Mouse (Mus musculus): ENCODE results near the gene Elf3. TPM values are rescaled to one million over a fixed set of nuclear protein-coding genes. Genes with fewer than 3 reads are reported as not detected.

Gene Elf3
- total and polyA plus RNA-seq, 3 experiments = 14.6 to 52.1 (median 28.6) TPM

- Histone ChIP-seq H3K36me3 (replicated peaks in 1 of 2; ENCODE audit: control insufficient read depth in 1 of 2, insufficient read depth in 1 of 2, low read length in 1 of 2) (peaks cover 36 to 50% of the 10 kb centered on the region in 2 experiments), H3K4me3 (replicated peaks in 1 of 3; ENCODE audit: low read depth in 2 of 3, low read length in 2 of 3, poor library complexity in 1 of 3) (no peak overlapping the region), H3K4me2 (ENCODE audit: insufficient read depth, low read depth, poor library complexity, severe bottlenecking) (no peak overlapping the region), H3K9ac (ENCODE audit: insufficient read depth, low read depth) (no peak overlapping the region), H3K9me3 (replicated peaks; ENCODE audit: low read length) (no peaks in the 10 kb centered on the region), H3K79me2 (replicated peaks; ENCODE audit: control insufficient read depth, extremely low read depth, insufficient read depth, poor library complexity, severe bottlenecking) (peaks cover 5% of the 10 kb centered on the region; the same call in 1 of the 2 replicates), H3K4me1 (ENCODE audit: control insufficient read depth in 1 of 2, insufficient read depth in 2 of 2) (peaks cover 16 to 45% of the 10 kb centered on the region in 2 experiments), H3K27ac (ENCODE audit: insufficient read depth, low read depth) (no peak overlapping the region), H3K27me3 (replicated peaks) (no peaks in the 10 kb centered on the region)
- no peak for DNase-seq (ENCODE audit: extremely low read depth)
- dilution Hi-C loops (cut with MboI; ENCODE audit: extremely low pct_ligation_motif_present, extremely low pct_unique_long_range_greater_than_20kb, low sequenced_read_pairs) (no loop called here), in situ Hi-C loops (cut with MboI; ENCODE audit: low pct_ligation_motif_present, low pct_unique_long_range_greater_than_20kb, low sequenced_read_pairs) (no loop called here)
- TF ChIP-seq TBP (conservative IDR thresholded peaks at IDR 0.05; ENCODE audit: low read depth, low read length) (no peak), HCFC1 (IDR thresholded peaks at IDR 0.05; ENCODE audit: low read depth, low read length) (no peak), ZKSCAN1 (IDR thresholded peaks at IDR 0.05; ENCODE audit: borderline replicate concordance, low read depth, low read length) (no peak), ELF1 (IDR thresholded peaks at IDR 0.05; ENCODE audit: low read depth, low read length) (no peak), KAT2A (IDR thresholded peaks at IDR 0.05; ENCODE audit: insufficient replicate concordance, low read length) (no peak), ZC3H11A (IDR thresholded peaks at IDR 0.05; ENCODE audit: low read depth, low read length) (no peak)
These were observed 7.0 kb downstream of the Elf3 start for GRCm38 (mm10) chr1:135251405-135251804.

DNA sequence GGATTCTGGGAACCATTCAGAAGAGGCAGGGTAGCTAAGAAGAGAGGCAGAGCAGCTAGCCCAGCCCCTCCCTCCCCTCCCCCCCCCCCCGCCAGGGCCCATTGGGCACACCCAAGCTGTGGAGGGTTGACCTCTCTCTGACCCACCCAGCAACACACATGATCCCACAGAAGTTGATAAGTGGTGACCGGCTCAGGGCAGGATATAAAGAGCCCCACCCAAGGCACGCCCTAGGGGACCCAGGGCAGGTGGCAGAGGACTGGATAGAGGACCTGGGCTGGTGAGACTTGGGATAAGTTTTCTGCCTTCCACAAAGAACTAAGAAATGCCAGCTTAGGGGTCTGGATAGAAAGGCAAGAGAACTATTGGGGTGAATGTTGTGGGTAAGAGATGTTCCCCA is 7.7 kb downstream of the Elf3 start:
- no peaks in the 10 kb centered on the region for H3K27me3 ChIP-seq (replicated peaks)
- peaks cover 2% of the 10 kb centered on the region; the same call in 1 of the 2 replicates for H3K79me2 ChIP-seq (replicated peaks; ENCODE audit: control insufficient read depth, extremely low read depth, insufficient read depth, poor library complexity, severe bottlenecking)
- no peak overlapping the region for H3K9ac ChIP-seq (ENCODE audit: insufficient read depth, low read depth)
- TF ChIP-seq CHD2 (IDR thresholded peaks at IDR 0.05; ENCODE audit: low read length) = no peak
- TF ChIP-seq USF2 (conservative IDR thresholded peaks at IDR 0.05; ENCODE audit: low read depth, low read length) = no peak
- TF ChIP-seq ZC3H11A (IDR thresholded peaks at IDR 0.05; ENCODE audit: low read depth, low read length) = no peak
- TF ChIP-seq TBP (conservative IDR thresholded peaks at IDR 0.05; ENCODE audit: low read depth, low read length) = no peak
- no peak for TF ChIP-seq IRF4 (IDR thresholded peaks at IDR 0.05; ENCODE audit: low read depth, low read length)
- no peak for TF ChIP-seq UBTF (IDR thresholded peaks at IDR 0.05; ENCODE audit: low read depth, low read length)
- TF ChIP-seq RAD21 (IDR thresholded peaks at IDR 0.05; ENCODE audit: low read depth, low read length) = no peak
- TF ChIP-seq KAT2A (IDR thresholded peaks at IDR 0.05; ENCODE audit: insufficient replicate concordance, low read length) = no peak
- no peak for TF ChIP-seq SIN3A (IDR thresholded peaks at IDR 0.05; ENCODE audit: low read length)
- no peak for TF ChIP-seq ZNF384 (IDR thresholded peaks at IDR 0.05; ENCODE audit: low read depth, low read length)
- no peak for TF ChIP-seq CTCF (conservative IDR thresholded peaks at IDR 0.05 in 1 of 2, IDR thresholded peaks at IDR 0.05 in 1 of 2; ENCODE audit: low read depth in 2 of 2, low read length in 2 of 2)
- TF ChIP-seq NRF1 (IDR thresholded peaks at IDR 0.05; ENCODE audit: low read depth, low read length) = no peak
- TF ChIP-seq BHLHE40 (IDR thresholded peaks at IDR 0.05; ENCODE audit: low read depth, low read length) = no peak
- no peak for TF ChIP-seq JUN (IDR thresholded peaks at IDR 0.05; ENCODE audit: insufficient read depth, low read depth, low read length)
- TF ChIP-seq MAX (IDR thresholded peaks at IDR 0.05; ENCODE audit: low read length) = no peak
- TF ChIP-seq MAFK (IDR thresholded peaks at IDR 0.05; ENCODE audit: insufficient replicate concordance, low read length) = no peak
- TF ChIP-seq HCFC1 (IDR thresholded peaks at IDR 0.05; ENCODE audit: low read depth, low read length) = no peak
- no peak for TF ChIP-seq USF1 (IDR thresholded peaks at IDR 0.05; ENCODE audit: low read depth, low read length)
- TF ChIP-seq MYC (IDR thresholded peaks at IDR 0.05; ENCODE audit: low read depth, low read length) = no peak
- peaks cover 12 to 40% of the 10 kb centered on the region in 2 experiments for H3K4me1 ChIP-seq (ENCODE audit: control insufficient read depth in 1 of 2, insufficient read depth in 2 of 2)
- dilution Hi-C loops (cut with MboI; ENCODE audit: extremely low pct_ligation_motif_present, extremely low pct_unique_long_range_greater_than_20kb, low sequenced_read_pairs) (no loop called here), in situ Hi-C loops (cut with MboI; ENCODE audit: low pct_ligation_motif_present, low pct_unique_long_range_greater_than_20kb, low sequenced_read_pairs) (no loop called here)
- H3K27ac ChIP-seq (ENCODE audit: insufficient read depth, low read depth) = no peak overlapping the region
- H3K4me3 ChIP-seq (replicated peaks in 1 of 3; ENCODE audit: low read depth in 2 of 3, low read length in 2 of 3, poor library complexity in 1 of 3) = no peak overlapping the region
- H3K9me3 ChIP-seq (replicated peaks; ENCODE audit: low read length) = no peaks in the 10 kb centered on the region
- DNase-seq (ENCODE audit: extremely low read depth) = no peak
- H3K4me2 ChIP-seq (ENCODE audit: insufficient read depth, low read depth, poor library complexity, severe bottlenecking) = no peak overlapping the region
- peaks cover 29 to 43% of the 10 kb centered on the region in 2 experiments for H3K36me3 ChIP-seq (replicated peaks in 1 of 2; ENCODE audit: control insufficient read depth in 1 of 2, insufficient read depth in 1 of 2, low read length in 1 of 2)

All from CH12.LX (cell line).